Mouse (Mus musculus): ENCODE measurements around the gene Etl4.
"Not testable (repeated sequence)": the region's sequence is repeated elsewhere in the genome, so short reads cannot be mapped to it uniquely, and the experiment has no call there.

DNA sequence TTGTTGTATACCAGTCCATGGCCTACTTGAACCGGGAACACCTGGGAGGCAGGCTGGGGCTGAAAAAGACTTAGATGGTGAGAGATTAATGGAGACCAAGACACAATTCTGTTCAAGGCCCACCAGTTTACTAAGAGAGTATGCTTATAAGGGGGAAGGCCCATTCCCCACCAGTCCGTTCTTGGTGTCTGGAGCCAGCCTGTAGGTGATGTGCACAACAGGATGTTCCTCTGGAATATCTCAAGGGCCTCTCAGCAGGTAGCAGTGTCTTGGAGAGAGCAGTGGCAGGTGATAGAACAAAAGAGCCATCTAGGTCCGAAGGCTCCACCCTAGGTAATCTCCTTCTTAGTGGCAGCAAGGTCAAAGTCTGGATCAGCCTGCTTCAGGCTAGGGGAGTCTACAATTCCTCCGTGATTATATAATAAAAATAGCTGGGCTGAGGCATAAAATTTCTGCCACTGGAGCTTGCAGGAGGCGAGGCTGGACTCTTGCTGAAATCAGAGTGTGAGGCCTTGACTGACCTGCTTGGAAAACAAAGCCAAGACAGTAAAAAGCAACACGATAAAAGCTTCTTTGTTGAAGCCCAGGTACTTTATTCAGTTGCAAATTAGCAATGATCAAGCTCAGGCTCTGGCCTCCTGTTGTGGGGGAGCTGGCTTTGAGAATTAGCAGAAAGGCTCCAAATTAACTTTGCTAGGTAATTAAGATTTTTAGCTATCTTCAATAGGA lies 267.0 kb downstream of the Etl4 start:
- not testable (repeated sequence) for TF ChIP-seq GATA1, TAL1 (IDR thresholded peaks at IDR 0.05; ENCODE audit: low read length)

Measured in erythroblast, embryonic 14.5 days (primary cell).